In the genomic region with DNA sequence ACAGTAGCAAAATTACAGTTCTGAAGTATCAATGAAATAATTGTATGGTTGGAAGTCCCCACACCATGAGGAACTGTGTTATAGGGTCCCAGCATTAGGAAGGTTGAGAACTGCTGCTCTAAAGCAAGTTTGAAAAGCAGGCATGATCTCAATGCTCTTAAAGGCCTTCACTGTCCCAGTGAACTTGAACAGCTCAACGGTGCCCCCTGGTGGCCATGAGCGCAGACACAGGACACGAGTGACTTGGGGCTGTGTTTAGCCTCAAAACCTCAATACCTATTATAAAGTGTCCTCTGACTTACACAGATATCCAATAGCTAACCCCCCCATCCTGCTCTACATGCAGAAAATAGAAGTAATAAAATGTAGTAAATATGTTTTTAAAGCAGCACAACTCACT, we compare ENCODE assay signal across 8 mouse cellular contexts.
DNase-seq lines count a peak whose midpoint lies in the region; ATAC-seq and TF ChIP-seq lines count a peak whose summit lies in the region.

No protein-coding gene starts in this region.

- WGBS in heart, embryonic 11.5 days (ENCODE audit: insufficient replicate concordance): 2% methylated on average over 3 of the region's 3 CpGs
- 0% methylated on average over 3 of the region's 3 CpGs for WGBS in kidney, embryonic 16.5 days
- 0% methylated on average over 3 of the region's 3 CpGs for WGBS in liver, adult 2 months
- WGBS in stomach, embryonic 14.5 days: under 1% methylated on average over 3 of the region's 3 CpGs

- peak; percentile 88 for TF ChIP-seq CTCF in bone marrow macrophage, adult 2 months (IDR thresholded peaks at IDR 0.05; ENCODE audit: low read depth, low read length)
- TF ChIP-seq CTCF in embryonic fibroblast, embryonic 13.5 days (IDR thresholded peaks at IDR 0.05; ENCODE audit: borderline replicate concordance, insufficient read depth, low read length): peak; percentile 90
- peak; percentile 98 for TF ChIP-seq CTCF in liver, adult 2 months (IDR thresholded peaks at IDR 0.05; ENCODE audit: low read depth, low read length)

- ATAC-seq in heart, embryonic 11.5 days (replicated peaks; ENCODE audit: insufficient number of reproducible peaks, low FRiP score, low TSS enrichment): peak; percentile 39; the same call in 1 of the 2 replicates
- ATAC-seq in kidney, embryonic 16.5 days (ENCODE audit: low FRiP score, low TSS enrichment): peak; percentile 81
- ATAC-seq in stomach, embryonic 14.5 days (ENCODE audit: insufficient number of reproducible peaks, insufficient read depth, low FRiP score, low read depth): peak; percentile 72; the same call in 1 of the 2 replicates

- no peaks in the 10 kb centered on the region for H3K79me2 ChIP-seq in liver, adult 2 months (ENCODE audit: control insufficient read depth, insufficient read depth, low read length)

- no peak overlapping the region for H3K4me2 ChIP-seq in heart, embryonic 11.5 days
- H3K4me2 ChIP-seq in kidney, embryonic 16.5 days (replicated peaks; ENCODE audit: low read depth, low read length): no peak overlapping the region
- no peak overlapping the region for H3K4me2 ChIP-seq in stomach, embryonic 14.5 days (replicated peaks; ENCODE audit: low read depth, low read length)

- no peaks in the 10 kb centered on the region for H3K9me3 ChIP-seq in heart, embryonic 11.5 days (replicated peaks; ENCODE audit: control insufficient read depth, low read length)
- H3K9me3 ChIP-seq in kidney, embryonic 16.5 days (ENCODE audit: low read length): no peaks in the 10 kb centered on the region
- H3K9me3 ChIP-seq in stomach, embryonic 14.5 days (ENCODE audit: control insufficient read depth, low read depth, low read length): no peaks in the 10 kb centered on the region

- no peak overlapping the region for H3K27ac ChIP-seq in bone marrow macrophage, adult 2 months (ENCODE audit: insufficient read depth, low read depth, low read length)
- peak overlapping the region; percentile 30 for H3K27ac ChIP-seq in embryonic fibroblast, embryonic 13.5 days (ENCODE audit: insufficient read depth, low read length)
- H3K27ac ChIP-seq in heart, embryonic 11.5 days (ENCODE audit: low read depth, low read length): no peak overlapping the region
- H3K27ac ChIP-seq in kidney, embryonic 16.5 days (ENCODE audit: low read length): no peak overlapping the region
- H3K27ac ChIP-seq in liver, adult 2 months (replicated peaks; ENCODE audit: insufficient read depth, low read depth, low read length): no peak overlapping the region
- H3K27ac ChIP-seq in stomach, embryonic 14.5 days (ENCODE audit: low read length): no peak overlapping the region

- peaks cover 26% of the 10 kb centered on the region for H3K4me1 ChIP-seq in bone marrow macrophage, adult 2 months (ENCODE audit: control insufficient read depth, insufficient read depth, low read length)
- peaks cover 3% of the 10 kb centered on the region; the same call in 1 of the 2 replicates for H3K4me1 ChIP-seq in embryonic fibroblast, embryonic 13.5 days (ENCODE audit: control insufficient read depth, insufficient read depth, low read length)
- peaks cover 11% of the 10 kb centered on the region for H3K4me1 ChIP-seq in heart, embryonic 11.5 days (ENCODE audit: control insufficient read depth, insufficient read depth, low read length)
- H3K4me1 ChIP-seq in kidney, embryonic 16.5 days (ENCODE audit: insufficient read depth, low read length): peaks cover 11% of the 10 kb centered on the region
- no peaks in the 10 kb centered on the region for H3K4me1 ChIP-seq in liver, adult 2 months (ENCODE audit: control insufficient read depth, insufficient read depth, low read length)
- H3K4me1 ChIP-seq in stomach, embryonic 14.5 days (ENCODE audit: control insufficient read depth, insufficient read depth, low read length): peaks cover 5% of the 10 kb centered on the region; the same call in 1 of the 2 replicates

- no peaks in the 10 kb centered on the region for H3K36me3 ChIP-seq in heart, embryonic 11.5 days (ENCODE audit: control insufficient read depth, insufficient read depth, low read length)
- H3K36me3 ChIP-seq in kidney, embryonic 16.5 days (ENCODE audit: insufficient read depth, low read length): no peaks in the 10 kb centered on the region
- H3K36me3 ChIP-seq in liver, adult 2 months (ENCODE audit: control insufficient read depth, insufficient read depth, low read length): no peaks in the 10 kb centered on the region
- no peaks in the 10 kb centered on the region for H3K36me3 ChIP-seq in stomach, embryonic 14.5 days (ENCODE audit: control insufficient read depth, insufficient read depth, low read length)

- no peak for TF ChIP-seq POLR2A in bone marrow macrophage, adult 2 months (IDR thresholded peaks at IDR 0.05; ENCODE audit: borderline replicate concordance, low read depth, low read length)
- no peak for TF ChIP-seq POLR2A in embryonic fibroblast, embryonic 13.5 days (IDR thresholded peaks at IDR 0.05; ENCODE audit: low read depth, low read length)
- TF ChIP-seq POLR2A in liver, adult 2 months (IDR thresholded peaks at IDR 0.05; ENCODE audit: extremely low read depth, insufficient read depth, low read length): no peak

- DNase-seq in B cell, adult 2 months: peak; percentile 97 to 98
- peak; percentile 60 for DNase-seq in liver, adult 2 months (ENCODE audit: extremely low read depth, low read depth, low spot score)
- DNase-seq in natural killer cell, adult 2 months (ENCODE audit: low spot score in 2 of 2): peak; percentile 92 to 93

- no peak overlapping the region for H3K4me3 ChIP-seq in bone marrow macrophage, adult 2 months (ENCODE audit: insufficient read depth, low read length)
- no peak overlapping the region for H3K4me3 ChIP-seq in embryonic fibroblast, embryonic 13.5 days (ENCODE audit: insufficient read depth, low read length)
- no peak overlapping the region for H3K4me3 ChIP-seq in heart, embryonic 11.5 days (ENCODE audit: low read depth, low read length)
- no peak overlapping the region for H3K4me3 ChIP-seq in kidney, embryonic 16.5 days (ENCODE audit: low read length)
- H3K4me3 ChIP-seq in liver, adult 2 months (ENCODE audit: insufficient read depth, low read depth, low read length): no peak overlapping the region
- H3K4me3 ChIP-seq in stomach, embryonic 14.5 days (ENCODE audit: low read depth, low read length): no peak overlapping the region

- H3K27me3 ChIP-seq in heart, embryonic 11.5 days (ENCODE audit: control insufficient read depth, insufficient read depth, low read length): no peaks in the 10 kb centered on the region
- H3K27me3 ChIP-seq in kidney, embryonic 16.5 days (ENCODE audit: insufficient read depth, low read length): no peaks in the 10 kb centered on the region
- no peaks in the 10 kb centered on the region for H3K27me3 ChIP-seq in liver, adult 2 months (ENCODE audit: control insufficient read depth, insufficient read depth, low read length)
- H3K27me3 ChIP-seq in stomach, embryonic 14.5 days (ENCODE audit: control insufficient read depth, insufficient read depth, low read length): no peaks in the 10 kb centered on the region

- no peak overlapping the region for H3K9ac ChIP-seq in heart, embryonic 11.5 days (ENCODE audit: low read depth, low read length)
- H3K9ac ChIP-seq in kidney, embryonic 16.5 days (replicated peaks; ENCODE audit: low read length): no peak overlapping the region
- H3K9ac ChIP-seq in liver, adult 2 months (ENCODE audit: low read depth, low read length): no peak overlapping the region
- H3K9ac ChIP-seq in stomach, embryonic 14.5 days (replicated peaks; ENCODE audit: low read depth, low read length): no peak overlapping the region
